Mouse (Mus musculus) bone marrow, adult 2 months (tissue): ENCODE data around the gene Pdia5. TPM values are rescaled to one million over a fixed set of nuclear protein-coding genes. Genes with fewer than 3 reads are reported as not detected.

Source experiments
- H3K27ac ChIP-seq: fragments of 200-500 bp; 2 replicates; pipeline ENCODE4 v1.5.1; 2012; ENCODE audit warnings: low read depth, mild to moderate bottlenecking, control low read depth, inconsistent platforms, low read length; ENCODE audit not compliant: control insufficient read depth, poor library complexity, insufficient read depth
- H3K4me1 ChIP-seq: fragments of 200-500 bp; 2 replicates; pipeline ENCODE4 v1.6.1; 2011; ENCODE audit warnings: low read length; ENCODE audit not compliant: control insufficient read depth, insufficient read depth
- H3K4me3 ChIP-seq: fragments of 200-500 bp; replicated peaks from 2 replicates; pipeline ENCODE3; 2011; ENCODE audit warnings: mild to moderate bottlenecking, low read depth, low read length, control low read depth; ENCODE audit not compliant: control insufficient read depth
- CTCF ChIP-seq: fragments of 200-500 bp; IDR thresholded peaks from 2 replicates; pipeline ENCODE4 v1.5.1; 2011; ENCODE audit warnings: low read length, control low read depth; ENCODE audit not compliant: control insufficient read depth, insufficient read depth
- POLR2A ChIP-seq: fragments of 200-500 bp; IDR thresholded peaks from 2 replicates; pipeline ENCODE4 v1.6.1; 2011; ENCODE audit warnings: low read depth, mild to moderate bottlenecking, control low read depth, low read length, borderline replicate concordance; ENCODE audit not compliant: control insufficient read depth
- WGBS: fragments of 180-500 bp; shearing (Covaris S2); methylation state at CpG from one replicate; pipeline ENCODE4 v1.1.7; 2018; 5-methylcytosine and 5-hydroxymethylcytosine counted together
- polyA plus RNA-seq: library from polyadenylated mRNA; stranded (reverse); fragments of >200 nt; gene quantifications from 2 replicates; pipeline ENCODE4 v1.2.4, GENCODE M21; 2011; ENCODE audit warnings: low replicate concordance; ENCODE audit not compliant: missing spikeins, insufficient read depth, insufficient read length

Gene Pdia5
- polyA plus RNA-seq, 1 experiment, result 6.6 TPM

GRCm38 (mm10) chr16:35489066-35489718 lies 1.5 kb downstream of the Pdia5 start:
- Histone ChIP-seq H3K27ac (no peak overlapping the region), H3K4me3 (no peak overlapping the region), H3K4me1 (peaks cover 3% of the 10 kb centered on the region)
- TF ChIP-seq POLR2A (no peak), CTCF (no peak)
- 66% methylated on average over 10 of the region's 10 CpGs for WGBS

GRCm38 (mm10) chr16:35487776-35488175 lies 2.9 kb downstream of the Pdia5 start:
- no peak for TF ChIP-seq POLR2A
- TF ChIP-seq CTCF, result no peak
- no peak overlapping the region for H3K27ac ChIP-seq
- 95% methylated on average over 4 of the region's 4 CpGs for WGBS
- peaks cover 3% of the 10 kb centered on the region for H3K4me1 ChIP-seq
- H3K4me3 ChIP-seq, result no peak overlapping the region

- H3K4me1 ChIP-seq, result peaks cover 3% of the 10 kb centered on the region
- no peak overlapping the region for H3K27ac ChIP-seq
- no peak for TF ChIP-seq POLR2A
- TF ChIP-seq CTCF, result no peak
- 76% methylated on average over 4 of the region's 4 CpGs for WGBS
- H3K4me3 ChIP-seq, result no peak overlapping the region
Observed at GRCm38 (mm10) chr16:35487056-35487455, 3.6 kb downstream of the Pdia5 start.

GRCm38 (mm10) chr16:35485711-35486110 lies 5.0 kb downstream of the Pdia5 start:
- Histone ChIP-seq H3K4me1 (peaks cover 3% of the 10 kb centered on the region), H3K4me3 (no peak overlapping the region), H3K27ac (no peak overlapping the region)
- TF ChIP-seq CTCF (no peak), POLR2A (no peak)
- WGBS, result 81% methylated on average over 9 of the region's 9 CpGs

GRCm38 (mm10) chr16:35484526-35485233 lies 6.0 kb downstream of the Pdia5 start:
- WGBS, result 42% methylated on average over 8 of the region's 8 CpGs
- Histone ChIP-seq H3K4me3 (no peak overlapping the region), H3K27ac (no peak overlapping the region), H3K4me1 (peaks cover 3% of the 10 kb centered on the region)
- TF ChIP-seq CTCF (no peak), POLR2A (no peak)

- Histone ChIP-seq H3K4me1 (peaks cover 3% of the 10 kb centered on the region), H3K4me3 (no peak overlapping the region), H3K27ac (no peak overlapping the region)
- TF ChIP-seq POLR2A, result no peak
- no peak for TF ChIP-seq CTCF
- WGBS, result 64% methylated on average over 4 of the region's 4 CpGs
Observed at GRCm38 (mm10) chr16:35484105-35484504, 6.6 kb downstream of the Pdia5 start.

GRCm38 (mm10) chr16:35479301-35479700 lies 11.4 kb downstream of the Pdia5 start:
- WGBS, result 76% methylated on average over 6 of the region's 6 CpGs
- Histone ChIP-seq H3K4me3 (no peak overlapping the region), H3K27ac (no peak overlapping the region), H3K4me1 (peaks cover under 1% of the 10 kb centered on the region; the same call in 1 of the 2 replicates)
- TF ChIP-seq POLR2A (no peak), CTCF (no peak)

GRCm38 (mm10) chr16:35477273-35477672 lies 13.4 kb downstream of the Pdia5 start:
- no peak overlapping the region for H3K4me3 ChIP-seq
- TF ChIP-seq POLR2A, result no peak
- TF ChIP-seq CTCF, result no peak
- no peaks in the 10 kb centered on the region for H3K4me1 ChIP-seq
- H3K27ac ChIP-seq, result no peak overlapping the region
- WGBS, result 75% methylated on average over 1 of the region's 1 CpGs

GRCm38 (mm10) chr16:35472569-35473275 lies 18.0 kb downstream of the Pdia5 start:
- Histone ChIP-seq H3K4me1 (no peaks in the 10 kb centered on the region), H3K4me3 (no peak overlapping the region), H3K27ac (no peak overlapping the region)
- 87% methylated on average over 14 of the region's 14 CpGs for WGBS
- TF ChIP-seq CTCF, result no peak
- TF ChIP-seq POLR2A, result no peak
